Mouse (Mus musculus) gastrocnemius, adult 8-10 months (tissue): ENCODE measurements around the gene Syt3. TPM values are rescaled to one million over a fixed set of nuclear protein-coding genes. Genes with fewer than 3 reads are reported as not detected.
A peak's percentile ranks its signal among the peaks of the same experiment; 100 is the strongest.

Source experiments
- DNase-seq, 2 experiments: peaks; one replicate each; pipeline ENCODE4 v3.0.0; 2022; ENCODE audit warnings: low spot score in 2 of 2
- total RNA-seq, 4 experiments: library from RNA; stranded (reverse); gene quantifications; 2 replicates each; pipeline ENCODE4 v1.2.4; 2022

Gene Syt3
- total RNA-seq: 1 to 10 TPM; 3.2 to 7.0 (median 5.2) TPM

- DNase-seq: peak; percentile 52
Measured at GRCm38 (mm10) chr7:44383980-44384715, at the start of gene Syt3. Syt3 (plus strand) TSS chr7:44384102.

DNA sequence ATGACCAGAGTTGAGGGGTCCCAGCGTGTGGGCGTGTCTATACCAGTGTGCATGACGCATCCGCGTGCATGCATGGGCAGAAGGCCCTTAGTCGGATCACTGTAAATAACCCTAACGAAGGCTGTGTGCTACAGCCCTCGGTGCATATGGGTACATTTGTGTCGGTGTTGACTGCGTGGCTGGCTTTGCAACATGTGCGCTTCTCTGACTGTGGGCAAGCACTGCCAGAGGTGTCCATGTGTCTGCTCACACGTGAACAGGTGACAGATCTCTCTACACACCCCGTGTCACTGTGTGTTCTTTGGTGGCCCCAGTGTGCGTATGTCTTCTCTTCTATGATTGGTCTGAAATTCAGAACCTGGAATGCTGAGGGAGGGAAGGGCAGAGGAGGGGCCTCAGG is 49.8 kb upstream of the Syt3 start:
- no peak for DNase-seq

GRCm38 (mm10) chr7:44335031-44335878 is 48.6 kb upstream of the Syt3 start:
- DNase-seq: no peak

DNA sequence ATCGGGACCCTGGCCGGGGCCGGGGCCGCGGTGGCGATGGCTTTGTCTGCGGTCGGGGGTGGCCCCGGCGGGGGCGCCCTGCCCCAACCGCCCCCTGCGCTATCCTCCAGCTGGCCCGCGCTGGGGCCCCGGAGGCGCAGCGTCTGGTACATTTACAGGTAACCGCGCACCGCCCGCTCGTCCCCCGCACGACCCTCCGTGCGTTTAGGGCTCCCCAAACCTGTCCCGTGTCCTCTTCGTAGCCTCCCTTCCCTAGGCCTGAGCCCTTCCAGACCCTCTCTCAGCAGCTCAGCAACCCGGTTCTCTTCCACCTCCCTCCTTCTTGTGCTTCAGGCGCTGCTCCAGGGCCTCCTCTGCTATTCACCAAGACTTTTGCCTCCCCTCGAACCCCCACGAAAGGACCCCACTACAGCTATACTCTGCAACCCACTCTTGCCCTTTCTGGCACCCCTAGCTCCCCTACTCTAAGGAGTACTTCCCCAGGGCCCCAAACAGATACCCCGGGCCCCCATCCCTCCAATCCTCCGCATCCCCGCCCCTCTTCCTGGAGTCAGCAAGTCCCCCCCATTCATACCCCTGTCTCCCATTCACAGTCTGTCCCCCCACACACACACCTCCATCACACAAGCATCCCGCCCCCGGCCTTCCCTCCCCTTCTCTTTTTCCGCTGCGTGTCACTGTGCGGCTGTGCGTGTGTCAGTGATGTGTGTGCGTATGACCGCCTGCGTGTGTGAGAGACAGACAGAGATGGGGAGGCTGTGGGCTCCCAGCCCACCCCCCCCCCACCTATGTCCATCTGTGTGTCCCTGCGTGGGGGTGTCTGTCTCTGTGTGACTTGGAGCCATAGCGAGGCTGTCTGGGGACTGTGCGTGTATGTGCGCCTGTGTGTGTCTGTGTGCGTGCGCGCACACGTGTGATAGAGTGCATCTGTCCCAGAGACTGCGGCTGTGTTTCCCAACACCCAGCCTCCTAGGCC is 47.6 kb upstream of the Syt3 start:
- DNase-seq: no peak

GRCm38 (mm10) chr7:44337121-44337849 is 46.6 kb upstream of the Syt3 start:
- no peak for DNase-seq

DNA sequence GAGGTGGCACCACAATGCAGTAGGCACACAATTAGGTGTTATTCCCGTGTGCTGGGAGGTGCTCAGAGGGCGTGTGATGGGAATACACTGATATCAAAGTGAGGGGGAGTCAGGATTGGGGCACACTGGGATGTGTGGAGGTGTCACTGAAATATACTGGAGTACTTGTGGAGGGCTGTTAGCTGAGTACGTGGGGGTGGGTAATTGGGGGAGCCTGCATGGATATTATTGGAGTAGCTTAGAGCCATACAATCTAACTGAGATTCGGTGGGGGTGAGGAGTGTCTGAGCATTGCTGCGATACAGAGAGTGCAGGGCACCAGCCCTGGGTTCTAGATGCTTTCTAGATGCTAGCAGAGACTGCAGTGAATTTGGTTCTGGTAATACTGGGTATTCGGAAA is 43.7 kb upstream of the Syt3 start:
- no peak for DNase-seq

DNA sequence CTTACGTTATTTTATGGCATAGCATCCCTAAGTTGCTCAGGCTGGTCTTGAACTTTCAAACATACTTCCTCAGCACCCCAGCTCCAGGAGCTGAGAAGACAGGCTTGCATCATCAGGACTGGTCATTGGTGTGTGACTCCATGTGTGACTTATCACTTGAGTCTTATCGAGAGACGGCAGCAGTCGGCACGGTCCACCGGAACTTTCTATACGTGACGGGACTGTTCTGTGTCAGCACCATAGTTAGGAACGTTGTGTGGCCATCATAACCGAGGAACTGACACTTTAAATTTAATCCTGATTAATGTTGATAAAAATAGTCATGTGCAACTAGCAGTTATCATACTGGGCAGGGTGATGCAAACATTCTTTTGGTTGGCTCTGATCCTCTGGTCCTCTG is 42.8 kb upstream of the Syt3 start:
- DNase-seq: no peak

DNA sequence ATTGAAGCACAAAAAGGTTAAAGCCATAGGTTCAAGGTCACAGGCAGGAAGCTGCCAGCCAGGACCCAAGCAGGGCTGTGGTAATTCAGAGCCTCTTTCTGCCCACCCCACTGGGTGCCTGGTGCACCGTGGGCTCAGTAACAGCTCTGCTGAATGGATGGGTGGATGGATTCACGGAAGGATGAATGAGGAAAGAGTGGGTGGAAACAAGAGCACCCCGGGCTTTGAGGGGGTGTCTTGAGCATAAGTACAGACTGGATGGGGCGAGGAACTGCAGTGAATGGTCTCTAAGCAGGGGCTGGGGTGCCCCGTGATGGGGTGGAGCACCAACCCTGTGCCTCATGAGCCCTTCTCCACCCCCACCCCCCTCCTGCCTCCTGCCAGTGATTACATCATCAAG is 42.2 kb upstream of the Syt3 start:
- no peak for DNase-seq

DNA sequence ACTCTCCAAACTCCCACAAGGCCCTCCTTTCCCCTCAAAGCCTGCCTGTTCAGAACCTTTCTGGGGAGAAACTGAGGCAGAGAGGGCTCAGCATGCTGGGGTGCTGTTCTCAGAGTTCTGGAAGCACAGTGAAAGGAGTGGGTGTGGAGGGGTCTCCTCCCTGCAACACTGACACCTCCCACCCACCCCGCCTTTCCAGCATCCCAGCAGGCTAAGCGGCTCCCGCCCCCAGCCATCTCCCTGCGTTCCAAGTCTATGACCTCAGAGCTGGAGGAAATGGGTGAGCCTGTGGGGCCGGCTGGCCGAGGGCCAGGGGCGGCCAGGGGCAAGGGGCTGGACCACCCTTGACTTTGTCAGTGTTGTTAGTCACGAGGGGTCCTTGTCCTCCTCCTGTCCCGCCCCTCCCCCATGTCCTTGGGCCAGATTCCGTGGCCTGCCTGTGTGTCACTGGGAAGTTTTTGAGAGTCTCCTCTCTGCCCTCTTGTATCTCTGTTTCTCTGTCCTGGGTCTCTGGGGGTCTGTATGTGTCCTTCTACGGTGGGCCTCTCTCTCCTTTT is 40.4 kb upstream of the Syt3 start:
- DNase-seq: no peak

- DNase-seq: no peak
Measured at GRCm38 (mm10) chr7:44344622-44345021, 39.3 kb upstream of the Syt3 start.

DNA sequence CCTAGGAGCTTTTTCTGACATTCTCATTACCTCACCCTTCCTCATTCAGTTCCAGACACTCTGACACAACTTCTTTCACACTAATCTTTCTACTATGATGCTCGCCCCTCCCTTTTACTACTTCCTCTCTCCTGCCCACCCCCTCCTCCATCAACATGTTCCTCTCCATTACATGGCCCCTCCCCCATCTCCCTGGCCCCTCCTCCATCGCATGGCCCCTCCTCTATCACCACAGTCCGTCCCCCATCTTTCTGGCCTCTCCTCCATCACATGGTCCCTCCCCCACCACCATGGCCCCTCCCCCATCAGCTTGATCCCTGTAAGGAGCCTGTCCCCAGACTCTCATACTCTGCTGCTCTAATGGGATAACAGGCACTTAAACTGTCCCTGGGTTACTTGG is 34.9 kb upstream of the Syt3 start:
- DNase-seq: no peak

DNA sequence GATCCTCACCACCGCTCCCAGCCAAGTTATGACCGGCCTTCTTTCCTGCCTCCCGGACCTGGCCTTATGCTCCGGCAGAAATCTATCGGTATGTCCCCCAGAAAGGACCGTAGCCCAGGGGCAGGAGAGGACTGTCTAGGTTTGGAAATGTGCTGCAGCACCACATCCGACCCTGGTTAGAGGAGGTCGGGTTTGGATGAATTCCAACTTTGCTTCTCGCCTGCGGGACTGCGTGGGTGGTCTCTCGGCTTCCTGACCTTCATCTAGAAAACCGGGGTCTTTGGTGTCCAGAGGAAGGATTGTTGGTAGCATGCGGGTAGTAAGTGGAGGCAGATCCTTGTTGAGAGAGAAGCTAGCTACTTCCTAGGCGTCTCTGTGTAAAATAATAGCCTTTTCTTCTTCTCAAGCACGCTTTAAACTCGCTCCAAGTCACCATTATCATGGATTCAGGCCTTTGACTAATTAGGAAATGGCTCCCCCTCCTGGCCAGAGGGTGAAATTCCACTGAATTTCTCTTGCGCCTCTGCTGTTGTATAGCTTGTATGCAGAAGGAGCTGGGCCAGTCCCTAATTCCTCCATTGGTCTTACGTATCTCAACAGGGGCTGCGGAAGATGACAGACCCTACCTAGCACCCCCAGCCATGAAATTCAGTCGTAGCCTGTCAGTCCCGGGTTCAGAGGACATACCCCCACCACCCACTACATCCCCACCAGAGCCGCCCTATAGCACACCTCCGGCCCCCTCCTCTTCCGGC is 32.8 kb upstream of the Syt3 start:
- DNase-seq: peak; percentile 58 to 59

DNA sequence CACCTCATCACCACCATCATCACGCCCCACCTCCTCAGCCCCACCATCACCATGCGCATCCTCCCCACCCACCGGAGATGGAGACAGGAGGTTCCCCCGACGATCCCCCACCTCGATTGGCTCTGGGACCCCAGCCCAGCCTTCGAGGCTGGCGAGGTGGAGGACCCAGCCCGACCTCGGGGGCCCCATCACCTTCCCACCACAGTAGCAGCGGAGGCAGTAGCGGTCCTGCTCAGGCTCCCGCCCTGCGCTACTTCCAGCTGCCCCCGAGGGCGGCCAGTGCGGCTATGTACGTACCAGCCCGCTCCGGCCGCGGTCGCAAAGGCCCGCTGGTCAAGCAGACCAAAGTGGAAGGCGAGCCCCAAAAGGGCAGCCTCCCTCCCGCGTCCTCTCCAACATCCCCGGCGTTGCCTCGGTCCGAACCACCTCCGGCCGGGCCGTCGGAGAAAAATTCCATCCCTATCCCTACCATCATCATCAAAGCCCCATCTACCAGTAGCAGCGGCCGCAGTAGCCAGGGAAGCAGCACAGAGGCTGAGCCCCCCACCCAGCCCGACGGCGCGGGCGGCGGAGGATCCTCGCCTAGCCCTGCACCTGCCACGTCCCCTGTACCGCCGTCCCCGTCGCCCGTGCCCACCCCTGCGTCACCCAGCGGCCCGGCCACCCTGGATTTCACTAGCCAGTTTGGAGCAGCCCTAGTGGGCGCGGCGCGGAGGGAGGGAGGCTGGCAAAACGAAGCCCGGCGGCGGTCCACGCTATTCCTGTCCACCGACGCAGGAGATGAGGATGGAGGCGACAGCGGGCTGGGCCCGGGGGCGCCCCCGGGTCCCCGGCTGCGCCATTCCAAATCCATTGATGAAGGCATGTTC is 31.8 kb upstream of the Syt3 start:
- DNase-seq: no peak

GRCm38 (mm10) chr7:44352750-44353600 is 30.9 kb upstream of the Syt3 start:
- DNase-seq: no peak

- no peak for DNase-seq
Measured at GRCm38 (mm10) chr7:44353601-44354340, 30.1 kb upstream of the Syt3 start.

DNA sequence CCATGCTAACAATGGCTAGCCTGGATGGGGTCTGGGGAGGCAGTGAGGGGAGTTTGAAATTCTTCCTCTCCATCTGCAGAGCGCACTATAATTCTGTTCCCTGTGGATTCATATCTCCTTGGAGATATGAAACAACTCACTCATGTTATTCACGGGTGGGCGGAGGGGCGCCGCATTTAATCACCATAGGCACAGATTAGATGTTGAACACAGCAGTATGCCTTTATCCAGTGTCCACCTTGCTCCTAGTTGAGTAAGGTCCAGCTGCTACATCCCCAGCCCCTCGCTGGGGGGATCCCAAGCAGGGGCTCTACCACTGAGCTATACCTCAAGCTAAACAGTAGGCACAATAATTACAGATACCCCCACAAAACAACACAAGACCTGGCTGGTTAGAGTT is 28.5 kb upstream of the Syt3 start:
- DNase-seq: no peak
